Mouse (Mus musculus) G1E-ER4 (cell line): ENCODE measurements around the gene Cryz. TPM values are rescaled to one million over a fixed set of nuclear protein-coding genes. Genes with fewer than 3 reads are reported as not detected.

Experiments
- GATA1 ChIP-seq: IDR thresholded peaks from one replicate; pipeline ENCODE4 v1.8.0; 2012; ENCODE audit warnings: low read length, inconsistent platforms
- polyA plus RNA-seq: library from polyadenylated mRNA; stranded (reverse); fragments of >175 nt; gene quantifications from 2 replicates; pipeline ENCODE4 v1.2.3, GENCODE M21; 2012

Cryz gene
- polyA plus RNA-seq = 1.0 and 2.3 TPM in 2 replicates

GRCm38 (mm10) chr3:154596488-154596933 lies at the start of gene Cryz:
Cryz (plus strand) TSS chr3:154596711.
- no peak for TF ChIP-seq GATA1

- no peak for TF ChIP-seq GATA1
These were observed 48.7 kb upstream of the Cryz start for GRCm38 (mm10) chr3:154547549-154548426.

- TF ChIP-seq GATA1 = no peak
These were observed 47.6 kb upstream of the Cryz start for GRCm38 (mm10) chr3:154548868-154549301.

- no peak for TF ChIP-seq GATA1
These were observed 46.0 kb upstream of the Cryz start for GRCm38 (mm10) chr3:154550326-154551034.

- no peak for TF ChIP-seq GATA1
These were observed 45.5 kb upstream of the Cryz start for GRCm38 (mm10) chr3:154551035-154551411.

GRCm38 (mm10) chr3:154562192-154562591 lies 34.3 kb upstream of the Cryz start:
- TF ChIP-seq GATA1 = no peak

GRCm38 (mm10) chr3:154565437-154565836 lies 31.1 kb upstream of the Cryz start:
- TF ChIP-seq GATA1 = no peak

GRCm38 (mm10) chr3:154570029-154570575 lies 26.4 kb upstream of the Cryz start:
- no peak for TF ChIP-seq GATA1

- no peak for TF ChIP-seq GATA1
These were observed 25.7 kb upstream of the Cryz start for GRCm38 (mm10) chr3:154570786-154571185.

GRCm38 (mm10) chr3:154572341-154572972 lies 24.1 kb upstream of the Cryz start:
- no peak for TF ChIP-seq GATA1

- no peak for TF ChIP-seq GATA1
These were observed 22.8 kb upstream of the Cryz start for GRCm38 (mm10) chr3:154573666-154574065.

GRCm38 (mm10) chr3:154577895-154578294 lies 18.6 kb upstream of the Cryz start:
- no peak for TF ChIP-seq GATA1

GRCm38 (mm10) chr3:154584351-154584750 lies 12.2 kb upstream of the Cryz start:
- TF ChIP-seq GATA1 = no peak

GRCm38 (mm10) chr3:154590971-154591370 lies 5.5 kb upstream of the Cryz start:
- no peak for TF ChIP-seq GATA1

GRCm38 (mm10) chr3:154591621-154592020 lies 4.9 kb upstream of the Cryz start:
- TF ChIP-seq GATA1 = no peak

- no peak for TF ChIP-seq GATA1
These were observed 2.9 kb upstream of the Cryz start for GRCm38 (mm10) chr3:154593596-154593995.

GRCm38 (mm10) chr3:154594156-154594555 lies 2.4 kb upstream of the Cryz start:
- no peak for TF ChIP-seq GATA1
